Mouse (Mus musculus): ENCODE measurements at regions not wholly inside any gene's neighbourhood (a gene's known extent, or its start where the extent isn't known, plus 50 kb on each side); places are given as distances from the start of the nearest gene placed in this dataset.

DNA sequence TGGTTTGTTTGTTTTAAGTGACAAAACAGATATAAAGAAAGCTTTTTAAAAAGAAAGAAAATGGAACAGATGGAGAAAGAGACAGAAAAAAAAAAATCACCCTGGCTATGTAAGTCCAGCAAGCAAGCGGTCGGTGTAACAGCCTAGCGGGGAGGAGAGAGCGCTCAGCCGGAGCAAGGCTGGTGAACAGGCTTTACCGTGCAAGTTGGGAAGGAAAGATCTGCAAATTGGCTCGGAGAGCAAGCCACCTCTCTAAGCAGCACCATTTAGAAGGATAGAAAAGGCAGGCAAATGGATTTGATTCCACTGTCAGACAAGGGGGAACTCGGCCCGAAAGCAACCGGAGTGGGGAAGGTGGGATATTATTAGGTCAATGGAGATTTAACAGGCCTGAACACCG lies 59.9 kb upstream of the Ppp2r5c start:
- no peak for DNase-seq (ENCODE audit: low spot score)

DNA sequence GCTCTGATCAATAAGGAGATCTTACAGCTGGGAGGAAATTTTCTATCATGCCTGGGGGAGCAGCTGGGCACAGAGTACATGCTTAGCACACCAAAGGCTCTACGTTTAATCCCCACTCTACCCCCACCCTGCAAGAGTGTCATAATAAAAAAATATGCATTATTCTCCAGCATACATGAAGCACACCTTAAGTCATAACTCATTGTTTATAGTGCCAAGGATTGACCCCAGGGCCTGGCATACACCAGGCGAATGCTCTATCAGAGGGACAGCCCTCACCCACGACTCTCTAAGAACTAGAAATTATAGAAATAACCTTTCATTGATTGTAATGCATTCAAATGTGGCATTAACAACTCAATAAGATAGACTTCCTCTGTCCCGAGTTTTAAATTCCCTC lies 59.4 kb upstream of the Ppp2r5c start:
- no peak for DNase-seq (ENCODE audit: low spot score)

DNA sequence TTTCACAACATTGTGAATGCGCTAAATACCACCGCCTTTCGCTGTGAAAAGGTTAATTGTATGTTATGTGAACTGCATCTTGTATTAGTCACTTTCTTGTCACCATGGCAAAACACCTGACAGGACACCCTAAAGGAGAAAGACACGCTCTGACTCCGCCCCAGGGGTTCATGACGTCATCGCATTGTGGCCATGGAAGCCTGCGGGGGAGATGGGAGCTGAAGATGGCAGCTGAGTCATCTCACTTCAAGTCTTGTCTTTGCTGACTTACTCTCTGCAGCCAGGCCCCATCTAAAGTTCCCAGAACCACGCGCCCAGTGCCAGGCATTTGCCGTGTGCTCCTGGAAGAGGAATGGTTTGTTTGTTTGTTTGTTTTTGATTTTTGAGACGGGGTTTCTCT lies 57.5 kb upstream of the Ppp2r5c start:
- no peak for DNase-seq (ENCODE audit: low spot score)

DNA sequence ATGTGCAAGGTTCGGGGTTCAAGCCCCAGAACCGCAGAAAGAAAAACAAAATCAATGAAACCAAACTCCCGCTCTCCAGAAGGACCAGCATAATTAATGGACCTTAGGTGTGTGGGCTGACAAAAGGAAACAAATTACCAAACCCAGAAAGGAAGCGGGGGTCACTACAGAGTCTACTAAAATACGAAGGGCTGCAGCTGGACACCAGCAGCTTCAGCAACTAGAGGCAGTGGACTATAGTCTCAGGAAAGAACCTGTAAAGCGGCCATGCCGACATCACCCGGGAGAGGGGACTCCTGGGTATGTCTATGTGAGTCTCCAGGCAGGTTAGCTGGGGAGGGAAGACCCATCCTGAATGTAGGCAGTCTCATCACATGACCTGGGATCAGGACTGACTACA lies 55.5 kb upstream of the Ppp2r5c start:
- DNase-seq (ENCODE audit: low spot score) = no peak

DNA sequence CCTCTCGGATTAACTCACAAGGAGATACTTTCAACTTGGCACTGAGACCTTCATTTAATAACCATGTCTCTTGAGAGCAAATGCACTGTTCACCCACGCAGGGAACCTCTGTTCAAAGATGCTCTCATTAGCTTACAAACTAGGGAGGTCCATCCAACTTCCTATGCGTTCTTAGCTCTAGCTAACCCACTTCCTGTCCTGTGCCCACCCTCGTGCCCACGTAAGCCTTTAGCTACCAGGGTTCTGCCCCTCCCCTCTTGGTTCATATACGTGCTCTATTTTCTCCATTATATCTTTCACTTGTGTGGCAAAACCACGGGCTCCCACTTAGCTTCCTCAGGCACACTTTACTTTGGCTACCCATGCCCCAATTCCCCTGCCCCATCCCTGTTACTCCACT lies 53.4 kb upstream of the Ppp2r5c start:
- DNase-seq (ENCODE audit: low spot score) = no peak

Data from gastrocnemius, adult 18-20 months (tissue).